Mouse (Mus musculus): ENCODE data around the gene Cfap20. TPM values are rescaled to one million over a fixed set of nuclear protein-coding genes. Genes with fewer than 3 reads are reported as not detected.

The Cfap20 gene
- 29.0 and 29.5 TPM in 2 replicates for polyA plus RNA-seq (2012; rRNA removed)

GRCm38 (mm10) chr8:95434686-95435439 lies at the start of gene Cfap20:
Cfap20 (minus strand) TSS chr8:95434869.

Other genes starting within 250 kb of the Cfap20 start
- gene Kifc3, start 232.1 kb downstream of the Cfap20 start, polyA plus RNA-seq (2012; rRNA removed): 8.7 and 12.1 TPM in 2 replicates
- gene Cngb1, start 128.3 kb downstream of the Cfap20 start, polyA plus RNA-seq (2012; rRNA removed): 0.36 and 0.58 TPM in 2 replicates
- gene Tepp, start 124.3 kb downstream of the Cfap20 start, polyA plus RNA-seq (2012; rRNA removed): not detected in 2 replicates
- gene Zfp319, start 102.9 kb downstream of the Cfap20 start, polyA plus RNA-seq (2012; rRNA removed): 1.2 TPM in 2 replicates
- 11.7 and 12.8 TPM in 2 replicates for gene Usb1, start 102.6 kb downstream of the Cfap20 start, polyA plus RNA-seq (2012; rRNA removed)
- 0.71 and 0.82 TPM in 2 replicates for gene Mmp15, start 82.6 kb downstream of the Cfap20 start, polyA plus RNA-seq (2012; rRNA removed)
- 10.4 and 10.6 TPM in 2 replicates for gene Csnk2a2, start 55.2 kb upstream of the Cfap20 start, polyA plus RNA-seq (2012; rRNA removed)
- 0.02 TPM in 1 of 2 replicates, not detected in the other for gene Ccdc113, start 99.2 kb upstream of the Cfap20 start, polyA plus RNA-seq (2012; rRNA removed)
- gene Prss54, start 141.5 kb upstream of the Cfap20 start, polyA plus RNA-seq (2012; rRNA removed): not detected in 2 replicates
- gene Gins3, start 198.6 kb upstream of the Cfap20 start, polyA plus RNA-seq (2012; rRNA removed): 2.9 and 3.1 TPM in 2 replicates
- 0.60 and 0.63 TPM in 2 replicates for gene Ndrg4, start 242.1 kb upstream of the Cfap20 start, polyA plus RNA-seq (2012; rRNA removed)

Data from liver, embryonic 18 days (tissue).